Mouse (Mus musculus): Measurements from ENCODE around the gene Krtap4-1. TPM values are rescaled to one million over a fixed set of nuclear protein-coding genes. Genes with fewer than 3 reads are reported as not detected.
"Not testable (repeated sequence)": the region's sequence is repeated elsewhere in the genome, so short reads cannot be mapped to it uniquely, and the experiment has no call there.

Krtap4-1 gene
- polyA plus RNA-seq, 1 experiment from 2014 or later = not detected

DNA sequence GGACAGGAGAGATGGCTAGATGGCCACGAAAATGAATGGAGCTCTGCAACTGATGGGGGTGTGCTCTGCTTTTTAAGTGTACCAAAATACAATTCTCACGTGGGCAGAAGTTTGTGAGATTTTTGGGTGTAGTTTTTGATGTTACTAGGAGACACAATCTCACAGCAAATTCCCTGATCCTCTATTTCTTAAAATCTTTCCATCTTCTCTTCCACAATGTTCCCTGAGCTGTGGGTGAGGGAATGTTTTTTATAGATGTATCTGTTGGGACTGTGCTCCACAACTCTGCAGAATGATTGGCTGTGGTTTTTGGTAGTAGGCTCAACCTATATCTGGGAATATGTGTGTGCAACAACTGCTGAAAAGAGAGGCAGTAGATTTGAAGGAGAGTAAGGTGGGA is 5.3 kb upstream of the Krtap4-1 start:
- no peaks in the 10 kb centered on the region for H3K36me3 ChIP-seq
- H3K27me3 ChIP-seq (replicated peaks) = no peaks in the 10 kb centered on the region
- H3K9ac ChIP-seq = no peak overlapping the region
- H3K9me3 ChIP-seq (replicated peaks) = no peaks in the 10 kb centered on the region
- H3K27ac ChIP-seq = no peak overlapping the region
- no peak overlapping the region for H3K4me2 ChIP-seq
- no peak for ATAC-seq
- H3K4me3 ChIP-seq = no peak overlapping the region
- no peaks in the 10 kb centered on the region for H3K4me1 ChIP-seq
- 41% methylated on average over 2 of the region's 2 CpGs for WGBS (ENCODE audit: insufficient replicate concordance)

DNA sequence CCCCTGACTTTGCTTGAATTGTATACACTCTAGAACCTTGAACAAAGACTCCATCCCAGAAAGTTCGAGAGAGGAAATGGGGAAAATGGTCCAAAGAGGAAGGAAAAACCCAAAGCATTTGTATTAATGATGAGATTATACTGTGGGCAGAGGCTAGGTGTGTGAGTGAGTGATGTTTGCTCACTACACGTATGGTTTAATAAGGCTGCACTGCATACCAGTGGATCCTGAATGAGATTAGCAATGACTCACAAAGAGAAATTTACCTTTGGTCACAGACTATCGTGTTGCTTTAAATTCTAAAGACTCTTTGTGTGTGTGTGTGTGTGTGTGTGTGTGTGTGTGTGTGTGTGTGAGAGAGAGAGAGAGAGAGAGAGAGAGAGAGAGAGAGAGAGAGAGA is 2.9 kb upstream of the Krtap4-1 start:
- Histone ChIP-seq H3K27me3 (replicated peaks) (no peaks in the 10 kb centered on the region), H3K4me2 (no peak overlapping the region), H3K27ac (no peak overlapping the region), H3K36me3 (no peaks in the 10 kb centered on the region), H3K9ac (no peak overlapping the region), H3K4me3 (no peak overlapping the region), H3K4me1 (no peaks in the 10 kb centered on the region), H3K9me3 (replicated peaks) (no peaks in the 10 kb centered on the region)
- 50% methylated on average over 3 of the region's 3 CpGs for WGBS (ENCODE audit: insufficient replicate concordance)
- ATAC-seq = no peak

DNA sequence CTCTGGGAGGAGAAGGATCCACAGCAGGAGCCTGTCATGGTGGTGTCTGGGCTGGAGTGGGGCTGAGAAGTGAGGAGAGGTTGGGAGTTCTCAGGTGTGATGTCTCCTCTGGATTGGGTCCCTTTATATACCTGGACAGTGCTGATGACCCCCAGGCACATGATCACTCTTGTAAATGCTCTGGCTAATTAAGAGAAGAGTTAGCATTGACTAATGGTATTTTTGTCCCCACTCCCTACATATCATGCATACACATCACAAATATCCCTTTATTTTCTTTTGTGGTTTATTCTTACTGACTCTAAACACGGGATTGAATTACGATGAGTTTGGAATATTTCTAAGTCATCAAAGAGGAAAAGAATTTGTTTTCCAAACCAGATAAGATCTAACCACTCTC is 7.7 kb downstream of the Krtap4-1 start, which contains the start of gene Gm11562:
Gene Gm11562 (minus strand): TSS at position 101 of the 400 bp plus-strand sequence.
- 72% methylated on average over 2 of the region's 2 CpGs for WGBS (ENCODE audit: insufficient replicate concordance)
- H3K9ac ChIP-seq = no peak within 1 kb of the TSS
- no peaks in the 10 kb centered on the region for H3K9me3 ChIP-seq (replicated peaks)
- no peak within 1 kb of the TSS for H3K4me3 ChIP-seq
- H3K27ac ChIP-seq = no peak within 1 kb of the TSS
- H3K27me3 ChIP-seq (replicated peaks) = no peaks in the 10 kb centered on the region
- H3K4me2 ChIP-seq = no peak within 1 kb of the TSS
- H3K36me3 ChIP-seq = no peaks in the 10 kb centered on the region
- no peaks in the 10 kb centered on the region for H3K4me1 ChIP-seq
- no peak for ATAC-seq

DNA sequence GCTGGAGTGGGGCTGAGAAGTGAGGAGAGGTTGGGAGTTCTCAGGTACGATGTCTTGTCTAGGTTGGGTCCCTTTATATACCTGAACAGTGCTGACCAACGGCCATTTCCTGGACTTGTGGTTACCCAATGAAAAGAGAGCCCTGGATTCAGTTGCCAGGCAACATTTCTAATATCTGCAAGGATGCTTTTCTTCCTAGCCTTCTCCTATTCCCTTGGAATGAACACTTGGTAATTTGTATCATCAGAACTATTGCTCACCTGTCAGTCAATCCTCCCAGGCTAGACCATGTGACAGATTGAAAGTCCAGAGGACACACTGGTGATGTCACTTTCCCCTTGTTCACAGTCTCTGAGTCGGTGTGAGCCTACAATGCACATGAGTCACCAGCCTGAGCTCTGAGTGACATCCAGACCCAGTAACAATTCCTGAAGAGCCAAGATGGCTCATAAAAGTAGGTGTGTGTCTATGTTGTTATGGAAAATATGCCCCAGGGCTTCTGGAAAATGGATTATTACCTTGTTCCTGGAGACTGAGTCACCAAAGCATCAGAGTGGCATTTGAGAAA is 13.2 kb downstream of the Krtap4-1 start, which contains the start of gene Krtap2-4:
Gene Krtap2-4 (minus strand): TSS at position 51 of the 568 bp plus-strand sequence.
- no peaks in the 10 kb centered on the region for H3K9me3 ChIP-seq (replicated peaks)
- no peak within 1 kb of the TSS for H3K9ac ChIP-seq
- H3K27me3 ChIP-seq (replicated peaks) = no peaks in the 10 kb centered on the region
- H3K4me1 ChIP-seq = no peaks in the 10 kb centered on the region
- WGBS (ENCODE audit: insufficient replicate concordance) = 50% methylated on average over 3 of the region's 3 CpGs
- ATAC-seq = no peak
- H3K4me2 ChIP-seq = no peak within 1 kb of the TSS
- H3K27ac ChIP-seq = no peak within 1 kb of the TSS
- no peaks in the 10 kb centered on the region for H3K36me3 ChIP-seq
- H3K4me3 ChIP-seq = no peak within 1 kb of the TSS

DNA sequence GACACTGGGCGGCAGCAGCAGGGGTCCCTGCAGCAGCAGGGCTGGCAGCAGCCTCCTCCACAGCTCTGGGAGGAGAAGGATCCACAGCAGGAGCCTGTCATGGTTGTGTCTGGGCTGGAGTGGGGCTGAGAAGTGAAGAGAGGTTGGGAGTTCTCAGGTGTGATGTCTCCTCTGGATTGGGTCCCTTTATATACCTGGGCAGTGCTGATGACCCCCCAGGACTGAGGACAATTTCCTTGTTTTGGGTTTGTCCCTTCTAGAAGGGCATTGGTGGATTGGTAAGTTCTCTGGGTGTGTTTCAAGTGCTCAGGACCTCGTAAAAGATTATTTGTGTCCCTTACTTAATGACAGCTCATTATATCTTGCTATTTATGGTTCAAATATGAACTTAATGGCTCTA is 17.9 kb downstream of the Krtap4-1 start, which contains the start of gene Gm11937:
Gene Gm11937 (minus strand): TSS at position 101 of the 400 bp plus-strand sequence.
- ATAC-seq; H3K4me2 ChIP-seq; H3K36me3 ChIP-seq; H3K9me3 ChIP-seq (replicated peaks); H3K27ac ChIP-seq; H3K27me3 ChIP-seq (replicated peaks); H3K4me1 ChIP-seq; H3K4me3 ChIP-seq; H3K9ac ChIP-seq: not testable (repeated sequence)
- 55% methylated on average over 1 of the region's 2 CpGs for WGBS (ENCODE audit: insufficient replicate concordance)

DNA sequence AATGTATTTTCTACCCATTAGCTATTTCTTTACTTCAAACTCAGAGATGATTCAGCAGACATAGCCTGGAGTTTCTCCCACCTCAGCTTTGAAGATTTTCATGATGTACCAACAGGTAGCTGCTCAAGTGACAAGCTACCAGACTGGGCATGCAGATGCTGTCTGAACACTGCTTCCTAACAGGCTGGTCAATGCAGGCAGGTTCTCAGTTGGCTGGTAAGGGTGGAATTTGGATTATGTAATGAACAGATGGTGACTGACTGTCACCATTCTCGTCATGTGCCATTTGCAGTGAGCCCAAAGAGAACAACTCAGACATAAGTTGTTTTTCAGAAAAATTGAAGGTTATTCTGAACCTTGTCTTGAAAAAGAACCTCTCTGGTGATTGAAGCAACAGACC is 18.9 kb downstream of the Krtap4-1 start:
- H3K4me3 ChIP-seq = no peak overlapping the region
- H3K27me3 ChIP-seq (replicated peaks) = no peaks in the 10 kb centered on the region
- no peak overlapping the region for H3K4me2 ChIP-seq
- H3K4me1 ChIP-seq = no peaks in the 10 kb centered on the region
- H3K27ac ChIP-seq = no peak overlapping the region
- H3K9ac ChIP-seq = no peak overlapping the region
- 56% methylated on average over 1 of the region's 1 CpGs for WGBS (ENCODE audit: insufficient replicate concordance)
- H3K36me3 ChIP-seq = no peaks in the 10 kb centered on the region
- no peak for ATAC-seq
- no peaks in the 10 kb centered on the region for H3K9me3 ChIP-seq (replicated peaks)

DNA sequence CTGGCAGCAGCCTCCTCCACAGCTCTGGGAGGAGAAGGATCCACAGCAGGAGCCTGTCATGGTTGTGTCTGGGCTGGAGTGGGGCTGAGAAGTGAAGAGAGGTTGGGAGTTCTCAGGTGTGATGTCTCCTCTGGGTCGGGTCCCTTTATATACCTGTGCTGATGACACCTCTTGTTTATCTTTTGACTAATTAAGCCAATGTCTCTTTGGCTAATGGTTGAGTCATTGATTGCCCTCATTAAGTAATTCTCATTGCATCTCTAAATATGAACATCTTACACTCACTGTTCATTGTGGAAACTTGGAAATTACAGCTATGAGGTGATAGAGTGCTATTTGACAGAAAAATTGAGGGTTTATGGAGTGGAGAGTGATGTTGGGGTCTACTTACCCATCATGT is 24.8 kb downstream of the Krtap4-1 start, which contains the start of gene Gm11938:
Gene Gm11938 (minus strand): TSS at position 101 of the 400 bp plus-strand sequence.
- H3K27ac ChIP-seq; H3K9me3 ChIP-seq (replicated peaks); H3K9ac ChIP-seq; H3K4me2 ChIP-seq; H3K4me1 ChIP-seq; H3K4me3 ChIP-seq; H3K27me3 ChIP-seq (replicated peaks); ATAC-seq; H3K36me3 ChIP-seq: not testable (repeated sequence)
- 23% methylated on average over 1 of the region's 1 CpGs for WGBS (ENCODE audit: insufficient replicate concordance)

DNA sequence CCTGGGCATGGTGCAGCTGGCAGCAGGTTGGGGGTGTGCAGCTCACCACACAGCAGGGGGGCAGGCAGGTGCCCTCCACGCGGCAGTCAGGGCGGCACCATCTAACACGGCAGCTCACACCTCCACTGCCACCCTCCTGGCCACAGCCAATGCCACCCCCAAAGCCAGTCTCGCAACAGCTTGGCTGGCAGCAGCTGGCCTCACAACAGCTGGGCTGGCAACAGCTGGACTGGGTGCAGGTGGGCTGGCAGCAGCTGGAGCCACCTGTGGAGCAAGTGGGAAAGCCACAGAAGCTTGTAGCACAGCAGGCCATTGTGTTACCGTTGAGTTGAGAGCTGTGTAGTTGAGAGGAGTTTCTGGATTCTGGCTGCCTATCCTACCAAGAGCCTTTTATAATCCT is 30.3 kb downstream of the Krtap4-1 start, which contains the start of gene Krtap9-3:
Gene Krtap9-3 (minus strand): TSS at position 364 of the 400 bp plus-strand sequence.
- H3K27me3 ChIP-seq (replicated peaks); H3K36me3 ChIP-seq; H3K4me1 ChIP-seq; H3K27ac ChIP-seq; H3K4me2 ChIP-seq; H3K4me3 ChIP-seq; H3K9me3 ChIP-seq (replicated peaks); H3K9ac ChIP-seq; ATAC-seq: not testable (repeated sequence)
- 58% methylated on average over 4 of the region's 6 CpGs for WGBS (ENCODE audit: insufficient replicate concordance)

DNA sequence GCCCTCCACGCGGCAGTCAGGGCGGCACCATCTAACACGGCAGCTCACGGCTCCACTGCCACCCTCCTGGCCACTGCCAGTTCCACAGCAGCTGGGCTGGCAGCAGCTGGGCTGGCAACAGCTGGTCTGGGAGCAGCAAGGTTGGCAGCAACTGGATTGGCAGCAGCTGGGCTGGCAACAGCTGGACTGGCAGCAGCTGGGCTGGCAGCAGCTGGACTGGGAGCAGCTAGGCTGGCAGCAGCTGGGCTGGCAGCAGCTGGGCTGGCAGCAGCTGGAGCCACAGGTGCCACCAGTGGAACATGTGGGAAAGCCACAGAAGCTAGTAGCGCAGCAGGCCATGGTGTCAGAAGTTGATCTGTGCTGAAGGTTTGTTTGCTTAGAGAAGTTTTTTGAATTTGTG is 37.1 kb downstream of the Krtap4-1 start, which contains the start of gene Krtap1-3:
Gene Krtap1-3 (minus strand): TSS at position 359 of the 400 bp plus-strand sequence.
- 77% methylated on average over 6 of the region's 6 CpGs for WGBS (ENCODE audit: insufficient replicate concordance)
- Histone ChIP-seq H3K27me3 (replicated peaks) (no peaks in the 10 kb centered on the region), H3K4me1 (no peaks in the 10 kb centered on the region), H3K4me3 (no peak within 1 kb of the TSS), H3K36me3 (no peaks in the 10 kb centered on the region), H3K27ac (no peak within 1 kb of the TSS), H3K9me3 (replicated peaks) (no peaks in the 10 kb centered on the region), H3K9ac (no peak within 1 kb of the TSS), H3K4me2 (no peak within 1 kb of the TSS)
- no peak for ATAC-seq

DNA sequence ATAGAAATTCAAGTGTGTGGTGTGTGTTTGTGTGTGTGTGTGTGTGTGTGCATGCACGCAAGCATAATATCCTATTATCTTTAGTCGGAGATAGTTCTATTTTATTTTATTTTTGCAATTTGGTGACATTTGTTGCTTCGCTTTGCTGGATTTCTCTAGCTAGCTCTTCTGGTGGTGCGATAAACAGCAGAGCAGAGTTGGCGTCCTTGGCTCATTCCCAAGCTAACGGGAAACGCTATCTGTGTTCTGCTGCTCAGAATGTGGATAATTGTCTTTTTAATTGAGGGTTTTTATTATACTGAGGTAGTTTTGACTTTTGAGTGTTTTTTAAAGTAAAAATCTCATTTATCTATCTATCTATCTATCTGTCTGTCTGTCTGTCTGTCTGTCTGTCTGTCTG is 42.9 kb downstream of the Krtap4-1 start:
- WGBS (ENCODE audit: insufficient replicate concordance) = 77% methylated on average over 7 of the region's 7 CpGs

DNA sequence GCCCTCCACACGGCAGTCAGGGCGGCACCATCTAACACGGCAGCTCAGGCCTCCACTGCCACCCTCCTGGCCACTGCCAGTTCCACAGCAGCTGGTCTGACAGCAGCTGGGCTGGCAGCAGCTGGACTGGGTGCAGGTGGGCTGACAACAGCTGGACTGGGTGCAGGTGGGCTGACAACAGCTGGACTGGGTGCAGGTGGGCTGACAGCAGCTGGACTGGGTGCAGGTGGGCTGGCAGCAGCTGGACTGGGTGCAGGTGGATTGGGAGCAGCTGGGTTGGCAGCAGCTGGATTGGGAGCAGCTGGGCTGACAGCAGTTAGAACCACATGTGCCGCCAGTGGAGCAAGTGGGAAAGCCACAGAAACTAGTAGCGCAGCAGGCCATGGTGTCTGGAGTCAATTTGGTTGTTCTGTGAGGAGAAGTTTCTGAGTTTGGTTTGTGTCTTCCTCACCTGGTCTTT is 44.8 kb downstream of the Krtap4-1 start, which contains the start of gene Krtap1-4:
Gene Krtap1-4 (minus strand): TSS at position 410 of the 460 bp plus-strand sequence.
- H3K4me2 ChIP-seq = no peak within 1 kb of the TSS
- H3K36me3 ChIP-seq = no peaks in the 10 kb centered on the region
- ATAC-seq = no peak
- no peaks in the 10 kb centered on the region for H3K9me3 ChIP-seq (replicated peaks)
- WGBS (ENCODE audit: insufficient replicate concordance) = 75% methylated on average over 5 of the region's 5 CpGs
- H3K4me1 ChIP-seq = no peaks in the 10 kb centered on the region
- no peaks in the 10 kb centered on the region for H3K27me3 ChIP-seq (replicated peaks)
- H3K9ac ChIP-seq = no peak within 1 kb of the TSS
- H3K27ac ChIP-seq = no peak within 1 kb of the TSS
- H3K4me3 ChIP-seq = no peak within 1 kb of the TSS

More for the DNA sequence above, 42.9 kb downstream of the Krtap4-1 start:
- Histone ChIP-seq H3K4me3 (no peak overlapping the region), H3K27ac (no peak overlapping the region), H3K27me3 (replicated peaks) (no peaks in the 10 kb centered on the region), H3K36me3 (no peaks in the 10 kb centered on the region), H3K4me1 (no peaks in the 10 kb centered on the region), H3K9me3 (replicated peaks) (no peaks in the 10 kb centered on the region), H3K9ac (no peak overlapping the region), H3K4me2 (no peak overlapping the region)
- ATAC-seq = no peak

DNA sequence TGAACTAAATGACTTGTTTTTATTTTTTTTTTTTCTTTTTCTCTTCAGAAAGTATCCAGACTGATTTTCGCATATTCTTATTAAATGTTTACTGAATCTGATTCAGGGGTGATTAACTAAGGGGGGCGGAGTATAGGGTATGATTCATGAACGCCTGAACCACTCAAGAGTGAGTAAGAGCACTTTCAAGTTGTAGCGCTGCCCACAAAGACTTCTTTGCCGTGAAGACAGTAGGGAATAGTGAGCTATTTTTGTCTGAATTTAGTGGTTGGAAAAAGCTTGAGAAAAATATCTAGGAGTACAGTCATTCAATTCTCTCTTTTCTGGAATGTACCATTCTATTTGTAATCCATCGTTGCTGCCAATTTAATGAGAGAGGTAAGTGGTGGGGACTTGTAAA is 46.5 kb downstream of the Krtap4-1 start:
- H3K27ac ChIP-seq = no peak overlapping the region
- no peak overlapping the region for H3K4me2 ChIP-seq
- 70% methylated on average over 6 of the region's 6 CpGs for WGBS (ENCODE audit: insufficient replicate concordance)
- H3K9me3 ChIP-seq (replicated peaks) = no peaks in the 10 kb centered on the region
- H3K27me3 ChIP-seq (replicated peaks) = no peaks in the 10 kb centered on the region
- H3K4me1 ChIP-seq = no peaks in the 10 kb centered on the region
- no peak for ATAC-seq
- H3K9ac ChIP-seq = no peak overlapping the region
- H3K36me3 ChIP-seq = no peaks in the 10 kb centered on the region
- no peak overlapping the region for H3K4me3 ChIP-seq

Data from liver, embryonic 12.5 days (tissue).